Mouse (Mus musculus) T-helper 2 cell (primary cell): ENCODE results near the gene Gm20388.

Experiments
- in situ Hi-C: fragments of 300-600 bp; cut with MboI, MseI; formaldehyde crosslinking; loops from one replicate; pipeline ENCODE4 v1.15.1; 2025; ENCODE audit warnings: high pct_unique_total_duplicates

The Gm20388 gene

DNA sequence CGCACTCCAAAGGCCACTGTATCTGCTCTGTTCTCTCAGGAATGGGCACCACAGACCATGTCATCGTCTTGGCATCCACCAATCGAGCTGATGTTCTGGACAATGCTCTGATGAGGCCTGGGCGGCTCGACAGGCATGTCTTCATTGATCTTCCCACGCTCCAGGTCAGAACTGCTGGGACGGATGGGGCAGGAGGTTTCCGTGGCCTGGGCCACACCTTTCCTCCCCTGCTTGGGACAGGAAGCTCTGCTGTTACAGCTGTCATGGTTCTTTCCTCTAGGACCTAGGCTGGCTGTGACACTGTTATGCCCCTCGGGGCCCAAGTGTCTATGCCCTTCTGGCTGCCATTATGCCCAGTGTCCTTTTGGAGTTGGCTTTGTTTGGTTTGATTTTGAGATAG, 3176.6 kb downstream of the Gm20388 start:
- in situ Hi-C loops, result no loop called here

DNA sequence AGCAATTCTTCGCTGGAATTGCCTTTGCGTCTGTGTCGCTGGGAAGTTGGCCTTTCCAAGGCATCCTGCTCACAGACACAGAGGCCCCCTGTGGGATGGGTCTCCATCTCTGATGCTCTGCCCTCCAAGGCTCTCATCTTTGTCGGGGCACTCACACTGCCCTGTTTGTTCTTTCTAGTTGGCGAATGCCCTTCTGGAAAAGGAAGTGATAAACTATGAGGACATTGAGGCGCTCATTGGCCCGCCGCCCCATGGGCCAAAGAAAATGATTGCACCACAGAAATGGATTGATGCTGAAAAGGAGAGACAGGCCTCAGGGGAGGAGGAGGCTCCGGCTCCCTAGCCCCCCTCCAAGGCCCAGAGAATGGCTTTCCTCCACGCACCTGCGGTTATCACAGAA, 3186.6 kb downstream of the Gm20388 start:
- in situ Hi-C loops, result no loop called here

DNA sequence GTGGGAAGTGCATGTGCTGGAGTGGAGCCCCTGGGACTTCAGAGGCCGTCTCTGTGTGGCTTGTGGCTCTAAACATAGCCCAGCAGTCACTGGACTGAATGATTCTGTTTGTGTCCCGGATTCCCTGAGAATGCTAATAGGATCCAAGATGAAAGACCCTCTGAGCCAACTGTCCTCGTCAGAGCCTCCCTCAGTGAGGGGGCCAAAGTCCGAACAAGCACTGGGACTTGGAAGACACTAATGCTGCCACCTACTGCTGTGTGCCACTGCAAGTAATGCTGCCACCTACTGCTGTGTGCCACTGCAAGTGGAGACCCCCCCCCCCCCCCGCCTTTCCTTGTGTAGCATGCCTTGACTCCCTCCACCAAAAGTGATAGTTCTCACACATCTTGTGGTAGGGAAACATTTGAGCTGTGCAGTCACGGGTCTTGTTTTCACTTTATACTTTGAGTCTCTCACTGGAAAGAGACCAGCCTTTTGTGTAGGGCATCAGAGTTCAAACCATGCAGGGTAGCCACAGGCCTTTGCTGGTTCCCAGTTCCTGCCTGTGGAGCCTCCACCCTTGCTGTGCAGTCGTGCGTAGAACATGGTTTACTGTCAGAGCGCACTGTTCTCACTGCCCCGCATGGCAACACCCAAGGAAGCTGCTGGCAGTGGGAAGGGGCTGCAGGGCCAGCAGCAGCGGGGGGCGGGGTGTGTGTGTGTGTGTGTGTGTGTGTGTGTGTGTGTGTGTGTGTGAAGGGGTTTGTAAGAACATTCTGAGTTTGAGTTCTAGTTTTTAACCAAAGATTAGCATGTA, 3187.3 kb downstream of the Gm20388 start:
- in situ Hi-C loops, result no loop called here

DNA sequence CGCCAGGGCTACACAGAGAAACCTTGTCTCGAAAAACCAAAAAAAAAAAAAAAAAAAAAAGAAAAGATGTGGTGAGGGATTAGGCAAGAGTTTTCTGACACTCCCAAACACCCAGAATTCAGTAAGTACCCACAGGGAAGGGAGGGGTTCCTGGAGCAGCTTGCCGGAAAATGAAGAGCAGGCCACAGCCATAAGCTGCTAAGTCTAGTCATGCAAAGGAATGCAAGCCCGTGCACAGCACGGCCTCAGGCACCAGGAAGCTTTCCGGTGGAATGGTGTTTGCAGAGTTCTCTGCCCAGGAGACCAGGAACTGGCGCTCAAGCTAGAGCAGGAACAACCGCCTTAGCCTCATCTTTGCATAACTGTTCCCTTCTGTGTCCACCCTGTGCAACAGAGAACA, 3189.6 kb downstream of the Gm20388 start:
- in situ Hi-C loops, result loop anchor here (5.0 kb wide), 1 partner anchor 53 kb away; no protein-coding TSS in a partner anchor

DNA sequence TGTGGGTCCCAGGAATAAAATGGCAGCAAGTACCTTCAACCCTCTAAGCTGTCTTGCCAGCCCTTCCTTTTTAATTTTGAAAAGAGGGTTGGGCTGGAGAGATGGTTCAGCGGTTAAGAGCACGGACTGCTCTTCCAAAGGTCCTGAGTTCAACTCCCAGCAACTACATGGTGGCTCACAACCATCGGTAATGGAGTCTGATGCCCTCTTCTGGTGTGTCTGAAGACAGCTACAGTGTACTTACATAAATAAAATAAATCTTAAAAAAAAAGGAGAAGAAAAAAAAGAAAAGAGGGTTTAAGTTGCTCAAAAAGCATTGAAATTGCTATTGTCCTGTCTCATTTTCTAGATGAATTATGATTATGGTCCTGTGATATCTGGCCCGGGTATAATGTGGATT, 3190.6 kb downstream of the Gm20388 start:
- in situ Hi-C loops, result loop anchor here (5.0 kb wide), 1 partner anchor 54 kb away; no protein-coding TSS in a partner anchor

DNA sequence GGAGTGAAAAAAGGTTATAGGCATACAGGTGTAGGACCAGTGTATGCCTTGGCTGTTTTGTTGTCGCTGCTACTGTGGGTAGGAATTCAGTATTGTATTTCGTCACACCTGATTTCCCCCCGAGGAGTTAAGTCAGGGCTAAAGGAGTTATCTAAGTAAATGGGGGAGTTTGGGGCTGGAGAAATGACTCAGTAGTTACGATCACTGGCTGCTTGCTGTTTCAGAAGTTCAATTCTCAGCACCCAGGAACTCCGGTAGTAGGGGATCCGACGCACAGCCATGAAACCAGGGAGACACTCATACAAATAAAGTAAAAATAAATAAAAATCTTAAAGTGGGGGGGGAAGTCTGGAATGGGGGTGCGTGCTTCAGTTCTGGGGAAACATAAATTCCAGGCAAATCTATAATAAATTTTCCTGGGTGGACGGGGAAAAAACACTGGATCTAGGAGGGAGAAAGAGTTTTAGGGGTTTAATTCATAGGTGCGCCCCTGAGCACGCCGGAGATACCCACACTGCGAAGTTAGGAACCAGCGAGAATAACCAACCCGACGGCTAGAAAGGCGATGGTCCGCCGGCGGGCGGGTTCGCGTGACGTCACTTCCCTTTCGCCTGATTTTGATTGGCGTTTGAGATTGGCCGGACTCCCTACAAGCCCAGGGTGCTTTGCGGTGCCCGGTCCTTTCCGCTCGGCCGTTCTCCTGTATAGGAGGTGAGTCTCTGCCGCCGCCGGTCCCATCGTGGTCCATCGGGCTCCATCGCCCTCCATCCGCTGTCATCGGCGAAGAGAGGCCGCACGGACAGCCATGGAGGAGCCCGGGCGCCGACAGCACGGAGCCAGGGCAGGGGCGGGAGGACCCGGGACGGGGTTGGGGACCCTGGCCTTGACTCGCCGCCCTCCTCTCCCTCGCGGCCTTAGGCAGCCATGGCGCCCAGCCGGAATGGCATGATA, 3191.4 kb downstream of the Gm20388 start, which contains the start of gene Rpl13:
TSS of gene Rpl13 (plus strand) at position 616 of the 951 bp plus-strand sequence.
- in situ Hi-C loops, result loop anchor here (5.0 kb wide), 1 partner anchor 55 kb away; no protein-coding TSS in a partner anchor

DNA sequence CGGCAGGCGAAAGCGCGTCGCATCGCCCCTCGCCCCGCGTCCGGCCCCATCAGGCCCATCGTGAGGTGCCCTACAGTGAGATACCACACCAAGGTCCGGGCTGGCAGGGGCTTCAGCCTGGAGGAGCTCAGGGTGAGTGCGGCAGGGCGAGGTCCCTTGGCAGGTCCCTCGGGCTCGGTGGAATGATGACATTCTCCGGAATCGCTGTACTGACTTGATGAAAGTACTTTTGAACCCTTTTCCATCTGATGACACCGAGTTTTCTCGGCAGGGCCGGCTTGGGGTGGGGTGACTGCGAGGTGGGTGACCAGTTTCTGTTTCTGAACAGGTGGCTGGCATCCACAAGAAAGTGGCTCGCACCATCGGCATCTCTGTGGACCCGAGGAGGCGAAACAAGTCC, 3192.2 kb downstream of the Gm20388 start:
- in situ Hi-C loops, result loop anchor here (5.0 kb wide), 1 partner anchor 56 kb away; no protein-coding TSS in a partner anchor

DNA sequence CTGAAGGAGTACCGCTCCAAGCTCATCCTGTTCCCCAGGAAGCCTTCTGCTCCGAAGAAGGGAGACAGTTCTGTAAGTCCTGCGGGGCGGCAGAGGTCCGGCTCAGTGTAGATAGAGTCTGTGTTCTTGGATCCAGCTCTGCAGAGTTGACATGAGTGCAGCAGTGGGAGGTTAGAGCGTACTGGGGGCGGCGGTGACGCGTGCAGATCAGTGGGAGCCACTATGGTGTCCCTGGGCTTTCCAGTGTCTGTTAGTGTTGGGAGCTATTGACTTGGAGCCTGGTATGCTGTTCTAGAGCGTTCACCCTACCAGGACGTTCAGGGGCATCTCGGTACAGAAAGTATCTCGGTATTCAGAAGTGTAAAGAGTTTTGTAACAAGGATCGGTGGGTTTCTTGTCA, 3192.6 kb downstream of the Gm20388 start:
- in situ Hi-C loops, result loop anchor here (5.0 kb wide), 1 partner anchor 56 kb away; no protein-coding TSS in a partner anchor

DNA sequence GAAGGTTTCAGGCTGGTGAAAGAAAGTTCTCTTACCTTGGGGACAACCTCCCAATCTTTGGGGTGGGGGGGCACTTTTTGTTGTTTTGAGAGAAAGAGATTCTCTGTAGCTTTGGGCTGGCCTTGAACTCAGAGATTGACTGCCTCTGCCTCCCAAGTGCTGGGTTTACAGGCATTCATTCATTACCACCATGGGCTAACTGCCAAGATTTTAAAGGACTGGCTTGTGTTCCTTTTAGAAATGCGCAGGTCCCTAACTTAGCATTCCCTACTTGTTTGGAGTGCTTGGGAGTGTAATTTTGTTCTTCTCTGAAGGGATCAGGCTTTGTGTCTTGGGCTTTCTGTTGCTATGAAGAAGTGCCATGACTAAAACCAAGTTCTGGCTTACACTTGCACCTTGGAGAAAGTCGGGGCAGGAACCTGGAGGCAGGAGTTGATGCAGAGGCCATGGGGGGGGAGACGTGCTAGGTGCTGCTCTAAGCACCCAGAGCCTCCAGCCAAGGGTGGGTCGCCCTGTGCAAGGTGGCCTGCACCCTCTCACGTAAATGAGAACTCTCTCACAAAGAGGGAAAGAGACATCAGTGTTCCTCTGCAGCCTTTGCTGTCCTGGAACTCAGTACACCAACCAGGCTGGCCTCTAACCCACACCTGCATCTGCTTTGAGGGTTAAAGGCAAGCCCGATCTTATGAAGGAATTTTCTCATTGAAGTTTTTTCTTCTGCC, 3193.6 kb downstream of the Gm20388 start:
- in situ Hi-C loops, result loop anchor here (5.0 kb wide), 1 partner anchor 57 kb away; no protein-coding TSS in a partner anchor

DNA sequence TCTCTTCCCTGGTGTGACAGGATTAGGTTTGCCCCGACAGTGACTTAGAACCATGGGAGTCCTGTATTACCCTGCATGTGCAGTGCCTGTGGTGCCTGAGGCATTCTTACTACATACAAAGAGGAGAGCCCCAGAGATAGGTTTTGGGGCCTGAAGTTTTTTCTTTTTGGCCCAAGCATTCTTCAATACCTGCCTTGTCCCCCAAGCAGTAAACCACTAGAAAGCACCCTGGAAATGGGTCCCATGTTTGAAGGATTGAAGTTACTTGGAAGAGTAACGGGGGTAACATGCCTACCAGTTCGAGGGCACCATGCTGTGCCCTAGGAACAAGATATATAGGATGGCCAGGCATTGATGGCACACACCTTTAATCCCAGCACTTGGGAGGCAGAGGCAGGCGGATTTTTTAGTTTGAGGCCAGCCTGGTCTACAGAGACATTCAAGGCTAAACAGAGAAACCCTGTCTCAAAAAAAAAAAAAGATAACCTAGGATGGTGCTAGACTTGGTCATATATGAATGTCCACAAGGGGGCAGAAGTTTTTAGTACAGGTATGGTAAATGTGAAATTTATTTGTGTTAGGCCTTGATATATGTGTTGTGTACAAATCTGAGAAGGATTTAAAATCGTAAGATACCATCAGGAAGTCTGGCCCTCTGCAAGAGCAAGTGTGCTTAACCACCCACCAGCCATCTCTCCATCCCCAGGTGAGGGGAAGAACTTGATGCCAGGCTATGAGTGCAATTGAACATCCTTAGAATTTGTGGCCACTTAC, 3195.1 kb downstream of the Gm20388 start:
- in situ Hi-C loops, result no loop called here

DNA sequence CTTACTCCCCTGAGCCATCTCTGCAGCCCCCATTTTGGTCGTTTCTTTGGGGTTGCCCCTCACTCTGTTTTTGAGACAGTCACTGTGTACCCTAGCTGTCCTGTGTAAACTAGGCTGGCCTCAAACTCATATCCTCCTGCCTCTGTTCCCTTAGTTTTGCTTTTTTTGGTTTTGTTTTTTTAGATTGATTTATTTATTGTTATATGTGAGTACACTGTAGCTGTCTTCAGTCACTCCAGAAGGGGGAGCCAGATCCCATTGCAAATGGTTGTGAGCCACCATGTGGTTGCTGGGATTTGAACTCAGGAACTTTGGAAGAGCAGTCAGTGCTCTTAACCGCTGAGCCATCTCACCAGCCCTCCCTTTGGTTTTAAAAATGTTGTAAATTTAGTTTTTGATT, 3195.9 kb downstream of the Gm20388 start:
- in situ Hi-C loops, result no loop called here

DNA sequence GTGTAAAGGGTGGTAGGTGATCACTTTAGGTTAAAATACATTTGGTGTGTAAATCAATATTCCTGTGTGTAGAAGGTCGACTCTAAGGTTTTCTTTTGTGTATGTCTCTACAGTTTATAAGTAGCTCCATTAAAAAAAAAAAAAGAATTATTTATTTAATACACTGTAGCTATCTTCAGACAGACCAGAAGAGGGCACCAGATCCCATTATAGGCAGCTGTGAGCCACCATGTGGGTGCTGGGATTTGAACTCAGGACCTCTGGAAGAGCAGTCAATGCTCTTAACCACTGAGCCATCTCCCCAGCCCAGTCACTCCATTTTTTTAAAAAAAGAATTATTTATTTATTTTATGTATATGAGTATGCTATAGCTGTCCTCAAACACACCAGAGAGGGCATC, 3197.4 kb downstream of the Gm20388 start:
- in situ Hi-C loops, result no loop called here

DNA sequence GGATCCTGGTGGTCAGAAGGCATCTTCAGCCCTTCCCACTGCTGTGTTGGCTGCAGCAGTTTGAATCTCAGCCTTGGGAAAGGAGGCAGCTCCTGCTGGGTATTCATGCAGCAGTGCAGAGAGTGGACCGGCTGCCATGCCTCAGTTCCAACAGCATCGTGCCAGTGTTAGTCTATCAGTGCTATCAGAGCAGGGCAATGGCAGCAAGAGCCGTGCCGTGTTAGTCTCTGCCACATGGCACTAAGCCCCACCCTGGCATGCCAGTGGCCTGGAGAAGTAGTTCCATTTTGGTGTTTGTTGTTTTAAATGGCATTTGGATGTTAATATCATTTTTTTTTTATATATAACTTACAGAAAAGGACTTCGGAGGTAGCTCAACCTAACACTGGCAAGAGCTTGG, 3198.3 kb downstream of the Gm20388 start:
- in situ Hi-C loops, result no loop called here

DNA sequence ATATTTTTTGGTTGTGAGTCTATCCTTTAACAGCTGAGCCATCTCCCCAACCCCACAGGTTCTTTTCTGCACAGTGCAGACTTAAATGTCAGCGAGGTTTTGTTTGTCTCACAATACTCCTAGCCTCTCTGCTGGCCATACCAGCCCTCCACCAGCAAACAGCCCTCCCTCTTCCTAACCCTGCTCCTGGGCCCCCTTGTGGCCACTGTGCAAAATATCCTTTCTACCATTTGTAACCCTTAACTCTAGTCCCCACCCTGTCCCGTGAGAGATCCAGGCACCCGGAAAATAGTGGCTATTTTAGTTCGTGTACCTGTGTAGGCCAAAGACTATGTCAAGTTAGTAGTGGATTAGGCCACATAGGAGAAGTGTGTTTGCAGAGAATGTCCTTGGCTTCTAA, 3200.0 kb downstream of the Gm20388 start:
- in situ Hi-C loops, result no loop called here

DNA sequence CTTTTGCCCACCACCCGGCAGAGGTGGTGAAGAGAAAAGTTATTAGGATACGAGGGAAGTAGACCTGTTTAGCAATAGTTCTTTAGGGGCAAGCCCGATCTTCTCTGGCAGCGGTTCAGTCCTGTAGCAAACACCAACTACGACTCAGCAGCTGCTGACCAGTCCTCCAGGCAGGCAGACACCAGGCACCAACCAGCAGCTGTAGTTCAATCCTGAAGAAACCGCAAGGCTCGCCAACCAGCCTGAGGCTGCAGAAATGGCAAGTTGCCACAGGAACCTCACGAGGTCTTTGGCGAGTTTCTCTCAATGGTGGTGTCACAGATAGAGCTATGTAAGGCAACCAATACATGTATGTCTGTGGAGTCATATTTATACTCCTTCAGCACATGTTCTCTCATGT, 3202.3 kb downstream of the Gm20388 start:
- in situ Hi-C loops, result no loop called here

DNA sequence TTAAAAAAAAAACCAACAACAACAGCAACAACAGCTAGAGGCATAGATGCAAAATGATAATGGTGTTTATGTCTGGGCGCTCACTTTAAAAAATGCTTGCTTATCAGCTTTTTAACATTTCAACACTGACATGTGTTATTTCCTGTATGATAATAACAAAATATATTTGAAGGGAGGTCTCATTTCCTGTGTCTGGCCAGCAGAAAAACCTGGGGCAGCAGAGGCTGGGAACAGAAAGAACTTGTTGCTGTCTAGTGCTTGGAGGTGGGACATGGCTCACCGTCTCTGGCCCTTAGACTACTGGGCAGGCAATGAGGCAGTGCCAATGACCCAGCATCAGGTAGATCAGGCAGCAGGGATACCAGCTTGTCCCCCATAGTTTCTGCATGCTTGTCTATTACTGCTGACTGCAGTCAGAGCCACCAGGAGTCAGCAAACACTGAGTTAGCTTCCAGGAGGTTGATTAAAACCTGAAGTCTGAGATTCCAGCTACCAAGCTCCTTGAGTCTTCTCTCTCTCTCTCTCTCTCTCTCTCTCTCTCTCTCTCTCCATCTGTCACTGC, 3203.3 kb downstream of the Gm20388 start:
- in situ Hi-C loops, result no loop called here

DNA sequence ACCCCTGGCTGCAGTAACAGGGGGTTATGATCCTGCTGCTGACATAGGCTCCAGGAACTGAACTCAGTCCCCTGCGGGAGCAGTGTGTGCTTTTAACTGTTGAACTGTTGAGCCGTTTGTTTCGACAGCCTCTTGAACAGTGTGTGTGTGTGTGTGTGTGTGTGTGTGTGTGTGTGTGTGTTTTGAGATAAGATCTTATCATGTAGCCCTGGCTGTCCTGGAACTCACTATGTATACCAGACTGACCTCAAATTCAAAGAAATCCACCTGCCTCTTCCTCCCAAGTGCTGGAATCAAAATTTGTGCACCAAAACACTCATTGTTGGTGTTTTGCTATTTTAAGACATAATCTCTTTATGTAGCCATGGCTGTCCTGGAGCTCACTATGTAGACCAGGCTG, 3204.0 kb downstream of the Gm20388 start:
- in situ Hi-C loops, result no loop called here

DNA sequence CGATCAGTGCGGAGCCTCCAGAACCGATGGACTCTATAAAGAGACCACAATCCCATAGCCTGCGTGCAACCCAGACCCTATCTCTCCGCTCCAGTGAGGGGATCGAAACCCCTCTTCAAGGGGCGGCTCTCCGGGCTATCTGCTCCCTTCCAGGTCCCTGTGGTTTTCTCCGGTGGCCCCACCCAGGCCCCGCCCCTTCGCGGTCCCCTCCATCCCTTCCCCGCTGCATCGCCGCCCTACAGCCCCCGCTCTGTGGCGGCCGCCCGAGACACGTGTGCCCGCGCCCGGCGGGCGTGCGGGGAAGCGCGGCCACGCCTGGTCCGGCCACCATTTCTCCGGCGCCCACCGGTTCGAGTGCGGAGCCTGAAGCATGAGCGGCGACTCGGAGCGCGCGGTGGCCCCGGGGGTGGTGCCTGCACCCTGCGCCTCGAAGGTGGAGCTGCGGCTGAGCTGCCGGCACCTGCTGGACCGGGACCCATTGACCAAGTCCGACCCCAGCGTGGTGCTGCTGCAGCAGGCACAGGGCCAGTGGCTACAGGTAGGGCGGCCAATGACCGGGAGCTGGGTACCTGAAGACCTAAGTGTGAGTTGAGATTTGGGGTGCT, 3206.6 kb downstream of the Gm20388 start, which contains the start of gene Cpne7:
TSS of gene Cpne7 (plus strand) at position 248 of the 605 bp plus-strand sequence.
- in situ Hi-C loops, result no loop called here

DNA sequence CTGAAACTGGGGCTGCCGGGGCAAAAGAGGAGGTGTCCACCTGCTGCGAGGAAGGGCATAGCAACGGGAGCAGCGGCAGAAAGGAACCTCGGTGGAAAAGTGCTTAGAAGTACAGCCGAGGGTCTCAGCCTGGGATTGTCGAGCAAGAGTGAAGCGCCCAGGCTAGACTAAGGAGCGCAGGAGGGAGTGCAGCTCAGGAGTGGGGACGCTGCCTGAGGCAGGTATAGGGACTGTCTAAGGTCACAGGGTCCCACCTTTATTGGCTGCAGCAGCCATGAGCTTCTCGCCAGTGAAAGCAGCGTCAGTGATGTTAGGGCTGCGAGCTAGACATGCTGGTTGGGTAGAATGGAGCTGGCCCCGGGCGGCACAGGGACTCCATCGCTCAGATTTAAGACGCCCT, 3207.1 kb downstream of the Gm20388 start:
- in situ Hi-C loops, result no loop called here

DNA sequence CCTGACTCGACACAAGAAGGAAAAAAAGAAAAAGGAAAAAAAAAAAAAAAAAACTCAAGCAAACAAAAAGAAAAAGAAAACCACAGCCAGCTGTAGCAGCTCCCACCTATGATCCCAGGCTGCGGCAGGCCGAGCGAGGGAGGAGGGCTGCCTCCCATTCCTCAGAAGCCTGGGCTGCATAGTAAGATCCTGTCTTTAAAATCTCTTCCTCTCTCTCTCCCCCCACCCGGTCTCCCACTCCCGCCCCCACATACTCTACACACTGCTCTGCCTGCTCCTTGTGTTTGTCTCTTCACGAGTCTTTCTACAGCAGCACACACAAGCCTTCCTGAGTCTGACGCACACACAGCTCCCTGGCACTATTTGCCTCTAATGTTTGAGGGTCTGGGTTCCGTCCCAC, 3211.4 kb downstream of the Gm20388 start:
- in situ Hi-C loops, result no loop called here
